Mouse (Mus musculus) adipocyte (in vitro differentiated cells): ENCODE data around the gene Atxn7l1.
A peak's percentile ranks its signal among the peaks of the same experiment; 100 is the strongest.

ENCODE experiments used
- DNase-seq: peaks from one replicate; pipeline ENCODE4 v3.0.0-alpha.2; 2016; ENCODE audit warnings: low spot score

Atxn7l1 gene

DNA sequence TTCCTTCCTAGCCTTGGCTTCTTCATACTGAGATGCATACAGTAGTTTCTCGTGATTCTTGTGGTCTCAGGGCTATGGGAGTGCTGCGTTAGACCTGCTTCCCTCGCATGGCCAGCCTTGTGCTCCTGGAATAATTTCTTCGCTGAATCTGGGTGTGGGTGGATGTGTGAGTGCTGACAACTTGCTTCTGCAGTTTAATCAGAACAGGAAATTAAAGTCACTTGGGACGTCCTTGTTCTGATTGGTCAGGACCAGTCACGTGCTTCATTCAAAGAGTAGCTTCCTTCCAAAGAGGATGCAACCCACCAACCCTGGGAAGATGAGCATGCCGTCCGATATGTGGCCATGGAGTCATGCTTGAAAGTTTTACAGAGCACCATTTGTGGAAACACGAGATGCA is 126.2 kb downstream of the Atxn7l1 start:
- DNase-seq: no peak

DNA sequence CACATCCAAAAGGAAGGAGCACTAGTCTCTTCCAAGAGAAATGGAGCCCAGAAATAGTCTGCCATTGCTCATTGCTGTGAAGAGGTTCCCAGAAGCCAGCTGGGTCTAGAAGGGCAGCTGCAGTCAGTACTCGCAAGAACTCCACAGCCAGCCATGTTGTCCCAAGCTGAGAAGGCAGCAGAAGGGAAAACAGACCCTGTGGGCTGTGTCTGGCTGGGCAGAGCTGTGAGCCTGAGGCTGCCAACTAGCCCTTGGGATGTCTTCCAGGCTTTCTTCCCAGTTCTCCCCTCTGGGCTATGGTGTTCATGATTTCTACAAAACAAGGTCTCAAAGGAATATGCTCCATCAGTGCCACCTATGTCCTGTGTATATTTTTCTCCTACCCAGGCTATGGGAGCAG is 128.5 kb downstream of the Atxn7l1 start:
- DNase-seq: no peak

DNA sequence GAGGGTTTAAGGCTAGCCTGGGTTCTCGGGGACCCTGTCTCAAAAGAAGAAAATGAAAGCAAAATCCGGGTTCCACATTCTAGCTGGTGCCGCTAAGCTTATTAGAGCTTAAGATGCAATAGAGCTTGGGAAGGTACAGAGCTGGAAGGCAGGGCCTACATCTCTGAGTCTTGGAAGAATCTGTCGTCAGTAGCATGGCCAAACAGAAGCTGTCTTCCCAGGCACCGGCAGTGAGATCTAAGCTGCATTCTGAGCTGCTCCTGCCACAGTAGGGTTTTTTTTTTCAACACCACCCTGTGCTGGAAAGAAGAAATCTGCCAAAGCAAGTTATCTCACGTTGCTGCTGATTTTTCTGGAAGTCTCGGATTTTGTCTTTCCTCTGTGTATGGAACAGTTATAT is 129.9 kb downstream of the Atxn7l1 start:
- no peak for DNase-seq

DNA sequence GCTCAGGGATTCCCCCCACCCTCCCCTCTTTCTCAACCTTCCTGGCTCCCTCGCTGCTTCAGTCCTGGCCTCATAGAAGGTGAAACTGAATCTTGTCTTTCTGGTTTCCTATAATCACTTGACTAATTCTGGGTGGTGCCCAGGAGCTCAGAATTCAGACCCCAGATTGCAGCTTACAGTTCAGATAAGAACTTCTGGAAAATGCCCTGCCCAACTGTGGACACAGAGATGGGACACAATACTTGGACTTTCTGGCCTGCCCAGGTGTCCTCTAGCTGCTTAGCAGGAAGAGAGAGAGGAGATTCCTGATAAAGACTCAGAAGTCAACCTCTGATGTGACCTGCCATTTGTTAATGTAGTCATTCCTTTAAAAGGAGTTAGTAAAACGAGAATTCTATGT is 131.7 kb downstream of the Atxn7l1 start:
- DNase-seq: no peak

DNA sequence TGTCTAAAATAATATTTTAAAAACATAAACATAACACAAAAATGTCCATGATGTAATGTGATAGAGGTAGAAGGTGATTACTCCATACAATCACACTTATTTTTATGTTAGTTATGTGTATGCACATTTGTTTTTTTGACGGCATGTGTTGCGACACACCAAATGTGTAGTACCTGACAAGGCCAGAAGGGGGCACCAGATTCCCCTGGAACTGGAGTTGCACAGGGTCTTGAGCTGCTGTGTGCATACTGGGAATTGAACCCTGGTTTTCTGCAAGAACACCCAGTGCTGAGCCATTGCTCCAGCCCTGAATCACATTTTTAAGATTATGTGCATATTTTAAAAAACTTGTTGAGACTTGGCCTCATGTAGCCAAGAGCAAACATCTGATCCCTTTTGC is 133.3 kb downstream of the Atxn7l1 start:
- peak; percentile 51 for DNase-seq

DNA sequence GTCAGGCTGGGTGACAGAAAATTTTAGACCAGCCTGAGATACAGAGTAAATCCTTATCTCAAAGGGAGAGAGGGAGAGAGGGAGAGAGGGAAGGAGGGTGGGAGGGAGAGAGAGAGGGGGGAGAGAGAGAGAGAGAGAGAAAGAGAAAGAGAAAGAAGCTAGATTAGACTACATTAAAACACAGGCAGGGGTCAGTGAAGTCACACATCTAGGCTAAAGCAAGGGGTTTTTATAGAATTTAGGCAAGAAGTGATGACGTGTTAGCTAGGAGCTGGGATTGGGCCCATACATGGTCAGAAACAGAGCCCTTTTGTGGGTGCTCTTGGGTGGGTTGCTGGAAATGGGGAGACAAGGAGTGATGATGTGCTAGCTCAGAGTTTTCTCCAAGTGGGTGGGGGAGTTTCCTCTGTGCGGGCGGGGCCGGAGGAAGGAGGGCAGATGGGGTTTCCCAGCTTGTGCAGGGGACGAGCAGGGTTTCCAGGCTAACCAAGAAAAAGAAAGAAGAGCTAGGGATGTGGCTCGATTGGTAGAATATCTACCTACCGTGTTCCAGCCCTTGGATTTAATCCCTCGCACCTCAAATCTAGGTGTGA is 136.9 kb downstream of the Atxn7l1 start:
- no peak for DNase-seq

DNA sequence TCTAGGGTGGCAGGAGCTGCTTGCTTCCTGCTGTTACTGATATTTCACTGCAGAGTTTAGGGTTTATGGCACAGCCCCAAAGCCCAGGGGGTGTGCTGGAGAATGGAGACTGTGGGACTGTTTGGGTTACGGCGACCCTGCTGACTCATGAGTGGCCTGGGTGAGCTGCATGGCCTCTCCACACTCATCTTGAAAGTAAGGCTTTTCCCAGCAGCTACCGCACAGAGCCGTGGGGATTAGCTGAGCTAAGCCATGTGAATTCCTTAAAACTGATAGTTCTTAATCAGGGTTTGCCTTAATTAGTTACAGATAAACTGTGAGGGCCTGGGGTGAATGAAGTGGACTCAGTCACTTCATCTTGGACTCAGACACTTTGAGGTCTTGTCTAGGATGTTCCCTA is 137.9 kb downstream of the Atxn7l1 start:
- peak; percentile 15 for DNase-seq

DNA sequence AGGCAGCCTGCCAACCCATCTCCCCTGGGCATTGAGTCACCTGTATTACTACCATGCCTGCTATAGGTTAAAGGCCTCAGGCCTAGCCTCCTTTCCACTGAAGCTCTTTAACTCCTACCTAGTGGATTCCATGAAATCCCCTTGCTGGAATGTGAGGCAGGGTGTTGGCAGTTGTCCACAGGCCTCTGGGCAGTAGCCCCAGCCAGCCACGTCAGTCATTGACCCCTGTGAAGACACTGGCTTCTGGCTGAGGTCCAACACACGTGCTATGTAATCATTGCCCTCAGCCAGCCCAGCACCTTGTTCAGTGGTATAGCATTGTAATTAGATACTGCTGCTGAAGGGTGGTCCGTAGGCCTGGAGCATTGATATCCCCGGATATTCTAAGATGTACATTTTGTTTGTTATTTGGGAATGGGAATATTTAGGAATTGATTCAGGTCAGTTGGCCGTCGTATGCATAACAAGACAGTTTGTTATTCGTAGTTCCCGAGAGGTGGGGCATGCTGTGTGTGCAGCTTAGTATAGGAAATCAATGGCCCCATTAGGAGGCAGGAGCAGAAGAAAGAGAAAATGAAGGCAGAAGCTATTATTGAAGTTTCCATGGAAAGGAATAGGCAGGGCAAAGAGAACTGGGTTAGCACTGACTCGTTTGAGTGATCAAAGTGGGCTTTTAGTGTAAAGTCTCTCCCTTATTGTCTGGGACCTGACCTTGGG is 138.6 kb downstream of the Atxn7l1 start:
- DNase-seq: peak; percentile 75

DNA sequence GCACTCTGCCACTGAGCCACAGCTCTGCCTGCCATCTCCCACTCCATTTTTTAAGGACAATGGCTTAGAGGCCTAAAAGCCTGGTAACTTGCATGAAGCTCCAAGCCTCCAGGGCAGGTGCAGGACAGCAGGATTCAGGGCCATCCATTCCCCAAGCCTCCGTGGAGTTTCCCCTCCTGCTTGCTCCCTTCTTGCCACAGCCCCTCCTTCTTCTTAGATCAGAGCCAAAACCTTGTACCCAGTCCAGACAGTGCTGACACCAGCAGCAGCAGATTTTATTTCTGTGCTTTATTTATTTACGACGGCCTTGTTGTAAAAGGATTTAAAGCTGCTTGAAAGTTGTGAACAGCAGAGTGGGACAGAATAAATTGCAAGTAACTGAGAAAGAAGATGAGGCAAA is 140.2 kb downstream of the Atxn7l1 start:
- peak; percentile 46 for DNase-seq

DNA sequence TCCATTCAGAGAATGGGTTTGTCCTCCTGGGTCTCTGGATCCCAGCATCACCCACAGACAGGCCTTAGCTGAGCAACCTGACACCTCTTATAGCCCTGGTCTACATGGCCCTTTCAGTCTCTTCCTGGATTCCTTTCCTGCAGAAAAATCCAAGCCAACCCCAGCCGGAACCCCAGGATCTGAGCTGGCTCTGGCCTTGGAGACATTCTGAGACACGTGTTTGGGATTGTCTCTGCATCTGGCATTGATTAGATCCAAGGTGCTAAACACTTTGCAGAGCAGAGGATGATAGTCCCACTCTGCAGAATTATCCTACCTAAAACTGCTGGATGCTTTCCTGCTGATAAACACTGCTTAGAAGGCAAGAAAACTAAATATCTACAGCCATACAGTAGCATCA is 141.3 kb downstream of the Atxn7l1 start:
- DNase-seq: no peak

DNA sequence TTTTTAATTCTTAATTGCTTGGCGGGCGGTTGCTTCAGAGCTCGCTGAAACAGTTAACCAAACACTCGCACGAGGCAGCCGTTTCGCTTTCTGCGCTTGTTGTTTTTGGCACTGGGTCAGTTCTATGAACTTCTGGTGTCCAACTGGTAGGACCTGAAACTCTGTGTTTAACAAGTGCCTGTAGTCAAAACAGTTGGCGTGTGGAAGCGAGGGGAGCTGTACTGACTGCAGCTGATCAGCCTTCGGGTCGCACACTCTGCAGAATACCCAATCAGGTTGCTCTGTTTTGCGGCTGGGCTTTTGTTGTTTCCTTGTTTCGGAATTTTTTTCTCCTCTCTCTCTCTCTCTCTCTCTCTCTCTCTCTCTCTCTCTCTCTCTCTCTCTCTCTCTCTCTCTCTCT is 154.6 kb downstream of the Atxn7l1 start:
- DNase-seq: peak; percentile 90

DNA sequence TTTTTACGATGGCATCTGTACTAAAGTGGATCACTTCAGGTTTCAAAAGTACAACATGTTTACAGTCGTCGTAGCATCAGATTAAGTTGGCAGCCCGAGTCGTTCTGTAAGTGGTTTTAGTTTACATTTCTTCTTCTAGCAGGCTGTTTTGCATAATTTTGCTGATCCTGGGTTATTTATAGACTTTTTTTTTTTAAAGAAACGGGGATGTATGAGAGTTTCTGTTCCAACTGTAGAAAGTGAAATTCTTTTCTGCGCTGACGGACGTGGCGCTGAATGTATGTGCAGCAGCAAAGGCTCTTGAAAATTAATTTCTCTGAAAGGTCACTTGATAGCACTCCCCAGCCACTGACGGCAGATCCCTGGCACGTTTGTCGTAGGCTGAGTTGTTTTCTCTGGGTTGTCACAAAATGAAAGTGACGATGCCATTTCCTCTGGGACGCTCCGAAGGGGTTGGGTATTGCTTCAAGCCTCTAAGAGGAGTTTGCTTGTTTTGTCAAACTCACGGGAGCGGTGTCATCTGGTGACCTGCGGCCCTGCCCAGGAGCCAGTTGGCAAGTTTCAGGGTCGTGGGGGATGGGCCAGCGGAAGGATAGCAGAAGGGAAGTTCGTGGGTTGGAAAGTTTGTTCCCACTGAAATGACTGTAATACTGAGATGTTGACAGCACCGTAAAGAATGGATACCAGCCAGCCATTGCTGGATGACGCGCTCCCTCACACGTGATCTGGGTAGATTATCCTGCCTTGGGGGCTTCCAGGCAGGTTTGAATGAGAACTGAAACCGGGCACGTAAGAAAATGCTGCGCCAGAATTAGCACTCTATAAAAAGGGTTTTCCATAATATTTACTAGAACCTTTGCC is 155.3 kb downstream of the Atxn7l1 start:
- DNase-seq: peak; percentile 69

DNA sequence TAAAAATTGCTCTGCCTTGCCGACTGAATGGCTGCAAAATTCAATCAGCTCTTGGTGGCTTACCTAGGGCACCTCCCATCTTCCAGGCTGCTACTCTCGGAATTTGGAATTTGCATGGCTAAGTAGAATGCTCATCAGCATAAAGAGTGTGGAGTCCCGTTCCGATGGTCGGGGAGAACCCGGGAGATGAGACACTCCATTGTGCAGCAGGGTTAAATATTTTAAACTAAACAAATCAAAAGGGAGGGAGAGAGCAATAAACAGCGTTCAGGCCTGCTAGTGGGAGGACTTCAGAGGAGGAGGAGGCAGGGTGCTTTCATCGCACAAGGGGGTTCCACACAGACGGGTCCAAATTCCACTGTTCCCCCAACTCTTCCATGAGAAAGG is 155.9 kb downstream of the Atxn7l1 start:
- no peak for DNase-seq

DNA sequence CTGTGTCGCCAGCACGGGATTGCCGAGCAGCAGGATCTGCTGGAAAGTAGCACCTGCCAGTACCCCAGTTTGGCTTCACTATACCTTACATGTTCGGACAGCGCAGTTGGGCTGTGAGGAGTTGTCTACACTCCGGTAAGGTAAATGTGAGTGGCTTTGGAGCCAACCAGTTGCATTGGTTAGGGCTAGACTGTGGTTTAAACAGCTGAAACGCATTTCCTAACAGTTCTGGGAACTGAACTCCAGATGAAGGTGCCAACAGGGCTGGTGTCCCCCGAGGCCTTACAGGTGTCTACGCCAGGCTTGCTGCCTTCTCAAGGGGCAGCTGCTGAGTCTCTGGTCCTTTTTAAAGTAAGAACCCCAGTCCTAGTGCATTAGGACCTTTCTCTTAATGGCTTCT is 157.6 kb downstream of the Atxn7l1 start:
- DNase-seq: no peak

DNA sequence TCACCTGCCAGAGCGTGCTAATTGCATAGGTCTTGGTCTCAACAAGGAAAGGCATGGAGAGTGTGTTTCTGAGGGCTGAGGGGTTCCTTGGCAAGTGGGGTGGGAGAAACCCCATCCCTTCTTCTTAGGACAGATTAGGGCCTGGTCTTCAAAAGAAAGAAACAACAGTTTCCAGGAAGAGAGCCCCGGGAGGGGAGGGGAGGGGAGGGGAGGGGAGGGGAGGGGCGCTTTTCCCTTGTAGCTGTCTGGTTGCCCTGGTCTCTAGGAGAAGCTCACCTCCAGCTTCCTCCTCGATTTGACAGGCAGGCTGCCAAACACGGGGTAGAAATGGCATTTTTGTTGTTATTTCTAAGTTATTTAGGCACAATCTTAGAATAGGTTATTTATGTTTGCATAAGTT is 159.0 kb downstream of the Atxn7l1 start:
- no peak for DNase-seq

DNA sequence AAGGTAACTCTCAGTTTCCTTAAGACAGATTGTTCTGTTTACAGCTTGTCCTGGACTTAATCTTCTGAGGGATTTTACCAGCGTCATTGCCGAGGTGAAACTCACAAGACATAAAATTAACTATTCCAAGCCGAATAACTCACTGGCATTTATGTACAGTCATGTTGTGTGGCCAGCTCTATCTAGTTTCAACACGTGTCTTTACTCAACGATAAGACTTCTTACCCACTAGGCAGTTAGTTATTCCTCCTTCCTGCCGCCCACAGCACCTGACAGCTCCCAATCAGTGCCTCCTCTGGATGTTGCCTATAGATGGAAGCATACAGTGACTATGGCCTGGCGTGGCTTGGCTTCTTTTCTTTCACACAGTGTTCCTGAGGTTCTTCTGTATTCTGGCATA is 161.2 kb downstream of the Atxn7l1 start:
- no peak for DNase-seq

DNA sequence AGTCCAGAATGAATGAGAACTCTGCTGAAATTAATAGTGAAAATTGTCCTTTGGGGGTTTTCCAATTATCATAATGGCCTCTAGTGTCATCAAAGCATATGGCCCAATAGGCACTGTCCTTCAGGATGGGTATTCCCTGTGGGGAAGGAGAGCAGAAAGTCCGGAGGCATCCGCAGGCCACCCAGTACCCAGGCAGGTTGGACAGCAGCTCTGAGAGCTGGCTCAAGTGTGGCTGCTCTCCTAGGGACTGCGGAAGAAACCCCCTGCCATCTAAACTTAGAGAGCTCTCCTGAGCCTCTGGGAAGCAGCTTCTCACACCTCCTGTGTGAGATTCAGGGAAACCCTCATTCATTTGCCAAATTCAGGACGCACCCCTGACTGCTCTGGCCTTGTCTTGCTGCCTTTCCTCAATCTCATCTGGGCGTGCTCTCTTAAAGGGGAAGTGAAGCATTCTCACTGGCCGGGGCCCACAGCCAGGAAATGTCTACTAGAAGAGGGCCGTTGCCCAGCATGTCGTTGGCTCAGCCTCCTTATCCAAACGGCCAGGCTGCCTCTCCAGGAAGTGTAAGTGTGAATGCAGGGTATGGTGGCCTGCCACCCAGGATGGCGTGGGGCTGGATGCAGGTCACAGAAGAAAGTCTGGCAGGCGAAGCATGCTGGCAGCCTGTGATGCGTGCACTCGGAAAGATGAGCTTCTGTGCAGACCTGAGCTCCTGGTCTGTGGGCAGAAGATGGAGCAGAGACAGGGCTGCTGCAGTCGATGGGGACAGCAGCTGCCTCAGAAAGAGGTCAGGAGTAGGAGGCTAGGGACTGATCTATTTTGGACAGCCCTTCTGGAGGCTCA is 166.6 kb downstream of the Atxn7l1 start:
- no peak for DNase-seq

DNA sequence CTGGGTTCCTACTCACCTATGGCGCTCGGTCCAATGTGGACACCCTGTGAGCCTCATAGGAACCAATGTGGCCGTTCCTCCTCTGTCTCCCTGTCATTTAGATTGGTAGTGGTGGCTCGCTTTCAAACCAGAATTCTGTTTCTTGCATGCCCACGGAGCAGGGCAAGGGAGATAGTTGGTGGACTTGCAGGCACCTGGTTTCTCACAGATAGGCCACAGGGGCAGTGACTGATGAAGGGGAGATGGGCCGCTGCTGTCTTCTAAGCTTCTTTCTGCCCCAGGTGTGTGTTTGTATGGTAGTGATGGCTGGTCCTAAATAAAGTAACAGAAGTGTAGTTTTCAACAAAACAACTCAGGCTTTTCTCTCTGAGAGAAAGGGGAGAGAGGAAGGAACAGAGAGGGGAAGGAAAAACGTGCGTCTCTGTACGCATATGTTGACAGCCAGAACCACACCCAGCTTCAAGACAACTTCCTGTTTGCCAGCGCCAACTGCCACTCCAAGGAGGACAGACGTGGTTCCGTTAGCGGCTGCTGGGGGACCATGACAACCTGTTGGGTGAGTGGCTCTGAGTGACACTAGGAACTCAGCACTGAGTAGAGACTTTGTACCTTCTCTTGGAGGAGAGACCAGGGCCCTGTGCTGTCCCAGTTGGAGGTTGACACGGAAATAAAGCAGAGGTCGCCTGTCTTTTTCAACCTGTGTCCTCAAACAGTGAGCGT is 167.6 kb downstream of the Atxn7l1 start:
- DNase-seq: no peak

DNA sequence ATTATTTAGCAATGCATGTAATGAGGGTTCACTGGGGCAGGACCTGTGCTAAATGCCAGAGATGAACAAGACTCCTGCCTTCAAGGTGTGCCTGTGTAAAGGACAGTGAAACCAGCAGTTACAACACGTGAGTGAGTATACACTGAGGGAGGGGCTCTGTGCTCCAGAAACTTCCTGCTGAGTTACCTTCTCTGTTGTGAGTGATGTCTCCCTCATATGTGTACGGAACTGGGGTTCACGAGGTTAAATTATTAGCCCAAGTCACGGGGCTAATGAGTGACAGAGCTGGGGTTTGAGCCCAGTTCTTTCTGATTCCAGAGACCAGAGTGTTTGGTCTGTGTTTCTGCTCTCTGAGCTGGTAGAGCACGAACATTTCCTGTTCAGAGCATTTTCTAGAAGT is 168.3 kb downstream of the Atxn7l1 start:
- DNase-seq: no peak

DNA sequence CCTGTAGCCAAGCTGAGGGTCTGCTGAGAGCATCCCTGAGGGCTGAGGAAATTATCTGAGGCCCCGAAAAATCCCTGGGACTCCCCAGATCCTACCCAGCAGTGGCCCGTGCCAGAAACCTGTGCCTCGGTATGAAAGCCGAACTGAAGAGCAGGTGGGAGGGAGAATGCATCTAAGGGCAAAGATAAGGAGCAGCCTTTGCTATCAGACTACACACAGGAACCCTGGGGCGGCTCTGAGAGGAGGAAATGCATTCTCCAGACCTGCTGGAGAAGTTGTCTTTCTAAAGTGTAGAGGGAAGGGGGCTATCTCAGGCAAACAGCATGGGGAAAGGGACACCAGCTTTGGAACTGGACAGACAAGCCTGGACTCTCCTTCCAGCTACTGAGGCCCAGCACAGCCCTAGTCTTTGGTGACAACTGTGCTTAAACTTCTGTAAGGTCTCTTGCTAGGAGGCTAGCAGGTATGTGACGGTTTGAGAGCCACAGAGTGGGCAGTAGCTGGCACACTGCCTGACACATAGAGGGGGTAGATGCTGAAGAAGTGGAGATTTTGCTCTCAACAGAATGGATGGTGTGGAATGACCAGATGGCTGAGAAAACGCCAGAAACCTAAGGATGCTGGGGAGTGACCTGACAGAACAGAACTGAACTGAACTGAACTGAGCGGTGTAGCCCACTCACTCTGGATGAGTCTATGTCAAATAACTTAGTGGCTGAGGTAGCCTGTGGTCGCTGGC is 170.5 kb downstream of the Atxn7l1 start:
- no peak for DNase-seq

DNA sequence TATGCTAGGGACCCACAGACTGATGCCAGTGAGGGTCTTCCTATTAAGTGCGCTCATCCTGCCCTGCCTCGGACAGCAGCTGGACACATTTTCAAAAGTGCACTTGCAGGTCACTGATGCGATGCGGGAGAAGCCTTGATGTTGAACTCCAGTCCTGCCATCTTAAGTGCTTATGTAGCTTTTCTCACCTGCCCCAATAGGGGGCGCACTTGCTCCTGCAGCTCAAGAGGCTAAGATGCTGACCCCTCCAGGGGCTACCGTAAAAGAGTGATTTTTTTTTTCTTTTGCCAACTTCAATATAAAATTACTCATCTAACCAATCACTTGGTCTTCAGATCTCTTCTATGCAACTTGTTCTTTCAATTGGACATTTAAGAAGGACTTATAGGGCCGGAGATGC is 175.1 kb downstream of the Atxn7l1 start:
- no peak for DNase-seq
